Comparison of ENCODE assay signal across 19 mouse cellular contexts in the genomic region with DNA sequence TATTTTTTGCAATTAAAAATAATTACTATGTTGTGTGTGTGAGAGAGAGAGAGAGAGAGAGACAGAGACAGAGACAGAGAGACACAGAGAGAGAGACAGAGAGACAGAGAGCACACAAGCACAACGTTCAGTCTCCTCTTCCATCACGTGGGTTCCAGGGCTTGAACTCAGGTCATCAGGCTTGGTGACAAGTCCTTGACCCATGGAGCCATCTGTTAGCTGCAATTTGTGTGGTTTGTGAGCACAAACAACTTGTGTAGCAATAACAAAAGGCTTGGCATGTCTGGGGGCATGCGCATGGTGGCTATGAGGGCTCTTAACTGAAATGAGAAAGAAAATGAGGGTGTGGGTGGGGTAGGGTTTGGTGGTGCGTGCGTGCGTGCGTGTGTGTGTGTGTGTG. TPM values are rescaled to one million over a fixed set of nuclear protein-coding genes. Genes with fewer than 3 reads are reported as not detected.
DNase-seq lines count a peak whose midpoint lies in the region; ATAC-seq lines count a peak whose summit lies in the region.
"Had no signal": no experiment of that assay in that cellular context is flagged by ENCODE, and none has a peak within 500 bp of the region (broad histone marks: within the 10 kb centered on the region; RNA-seq: fewer than 3 reads in every experiment).

No protein-coding gene starts in this region.

- peak overlapping the region; percentile 74; the same call in 1 of the 2 replicates for H3K27ac ChIP-seq in heart, embryonic 10.5 days
- 0 out of 2 replicates have a peak overlapping the region, but pooled peaks have one; percentile 46 for H3K27ac ChIP-seq in midbrain, embryonic 10.5 days (replicated peaks)
- no peak overlapping the region for H3K27ac ChIP-seq in midbrain, embryonic 11.5 days (ENCODE audit: low read depth, low read length)
- H3K27ac ChIP-seq in limb, embryonic 11.5 days (replicated peaks; ENCODE audit: low read depth, low read length): peak overlapping the region; percentile 96
- H3K27ac ChIP-seq in stomach, embryonic 16.5 days (ENCODE audit: low read length): peak overlapping the region; percentile 80
- H3K27ac ChIP-seq: hindbrain, embryonic 13.5 days; layer of hippocampus, adult 2 months; midbrain, embryonic 12.5 days had no signal

- peaks cover 40% of the 10 kb centered on the region for H3K4me1 ChIP-seq in heart, embryonic 10.5 days
- peaks cover 48% of the 10 kb centered on the region for H3K4me1 ChIP-seq in midbrain, embryonic 10.5 days
- peaks cover 4% of the 10 kb centered on the region for H3K4me1 ChIP-seq in midbrain, embryonic 11.5 days (ENCODE audit: control insufficient read depth, insufficient read depth, low read length)
- peaks cover 51% of the 10 kb centered on the region for H3K4me1 ChIP-seq in limb, embryonic 11.5 days (ENCODE audit: control insufficient read depth, insufficient read depth, low read length)
- peaks cover 37% of the 10 kb centered on the region for H3K4me1 ChIP-seq in stomach, embryonic 16.5 days (ENCODE audit: control insufficient read depth, insufficient read depth, low read length)
- H3K4me1 ChIP-seq: hindbrain, embryonic 13.5 days had no signal

- H3K9ac ChIP-seq in midbrain, embryonic 11.5 days (ENCODE audit: low read length): no peak overlapping the region
- no peak overlapping the region for H3K9ac ChIP-seq in limb, embryonic 11.5 days (ENCODE audit: low read length)
- no peak overlapping the region for H3K9ac ChIP-seq in stomach, embryonic 16.5 days (ENCODE audit: low read length)
- H3K9ac ChIP-seq: heart, embryonic 13.5 days; hindbrain, embryonic 13.5 days; midbrain, embryonic 12.5 days had no signal

- no peaks in the 10 kb centered on the region for H3K27me3 ChIP-seq in heart, embryonic 10.5 days (ENCODE audit: insufficient read depth, poor library complexity, severe bottlenecking)
- H3K27me3 ChIP-seq in midbrain, embryonic 10.5 days (ENCODE audit: low read depth, poor library complexity, severe bottlenecking): peaks cover 17% of the 10 kb centered on the region; the same call in 1 of the 2 replicates
- H3K27me3 ChIP-seq in midbrain, embryonic 11.5 days (ENCODE audit: control insufficient read depth, insufficient read depth, low read length): no peaks in the 10 kb centered on the region
- H3K27me3 ChIP-seq in limb, embryonic 11.5 days (ENCODE audit: control insufficient read depth, insufficient read depth, low read length): no peaks in the 10 kb centered on the region
- no peaks in the 10 kb centered on the region for H3K27me3 ChIP-seq in stomach, embryonic 16.5 days (ENCODE audit: control insufficient read depth, insufficient read depth, low read length)
- H3K27me3 ChIP-seq: heart, embryonic 13.5 days had no signal

- DNase-seq in heart, embryonic 10.5 days (ENCODE audit: low spot score): no peak
- DNase-seq in heart, postnatal 36 days: no peak
- no peak for DNase-seq in midbrain, embryonic 10.5 days (ENCODE audit: low spot score)
- no peak for DNase-seq in midbrain, embryonic 11.5 days (ENCODE audit: low spot score, missing footprints)
- DNase-seq in limb, embryonic 11.5 days (ENCODE audit: low spot score): no peak
- DNase-seq in natural killer cell, adult 2 months (ENCODE audit: low spot score in 2 of 2): no peak
- DNase-seq: adrenal gland, adult 8-10 months; cerebellum, adult 9-11 months; gastrocnemius, postnatal 36 days; kidney, adult 8-10 months; lung, adult 2 months; right cerebral cortex, postnatal 25 days had no signal

- H3K36me3 ChIP-seq in heart, embryonic 10.5 days: no peaks in the 10 kb centered on the region
- H3K36me3 ChIP-seq in midbrain, embryonic 10.5 days: no peaks in the 10 kb centered on the region
- no peaks in the 10 kb centered on the region for H3K36me3 ChIP-seq in midbrain, embryonic 11.5 days (ENCODE audit: control insufficient read depth, insufficient read depth, low read length)
- H3K36me3 ChIP-seq in limb, embryonic 11.5 days (ENCODE audit: control insufficient read depth, insufficient read depth, low read length): no peaks in the 10 kb centered on the region
- no peaks in the 10 kb centered on the region for H3K36me3 ChIP-seq in stomach, embryonic 16.5 days (ENCODE audit: control insufficient read depth, insufficient read depth, low read length)
- H3K36me3 ChIP-seq: heart, embryonic 13.5 days; hindbrain, embryonic 13.5 days; midbrain, embryonic 12.5 days had no signal

- WGBS in heart, embryonic 10.5 days: 88% methylated on average over 7 of the region's 7 CpGs
- WGBS in midbrain, embryonic 10.5 days: 92% methylated on average over 7 of the region's 7 CpGs
- 87% methylated on average over 7 of the region's 7 CpGs for WGBS in midbrain, embryonic 11.5 days
- 74% methylated on average over 7 of the region's 7 CpGs for WGBS in limb, embryonic 11.5 days
- 74% methylated on average over 7 of the region's 7 CpGs for WGBS in stomach, embryonic 16.5 days

- no peaks in the 10 kb centered on the region for H3K9me3 ChIP-seq in heart, embryonic 10.5 days
- no peaks in the 10 kb centered on the region for H3K9me3 ChIP-seq in midbrain, embryonic 10.5 days (replicated peaks)
- no peaks in the 10 kb centered on the region for H3K9me3 ChIP-seq in midbrain, embryonic 11.5 days (ENCODE audit: control insufficient read depth, low read length)
- no peaks in the 10 kb centered on the region for H3K9me3 ChIP-seq in limb, embryonic 11.5 days (ENCODE audit: control insufficient read depth, low read length)
- H3K9me3 ChIP-seq in stomach, embryonic 16.5 days (replicated peaks; ENCODE audit: control insufficient read depth, low read length): no peaks in the 10 kb centered on the region
- H3K9me3 ChIP-seq: heart, embryonic 13.5 days; hindbrain, embryonic 13.5 days; midbrain, embryonic 12.5 days had no signal

- ATAC-seq in midbrain, embryonic 11.5 days (ENCODE audit: low FRiP score): no peak
- ATAC-seq in limb, embryonic 11.5 days (ENCODE audit: insufficient number of reproducible peaks, low FRiP score, low TSS enrichment, low read depth): no peak
- no peak for ATAC-seq in stomach, embryonic 16.5 days (ENCODE audit: insufficient read depth, low FRiP score)
- ATAC-seq in erythroblast, adult 5-6 weeks (replicated peaks; ENCODE audit: low FRiP score, poor library complexity, severe bottlenecking): no peak

- H3K4me3 ChIP-seq in heart, embryonic 10.5 days: no peak overlapping the region
- H3K4me3 ChIP-seq in midbrain, embryonic 10.5 days: no peak overlapping the region
- no peak overlapping the region for H3K4me3 ChIP-seq in midbrain, embryonic 11.5 days (ENCODE audit: low read depth, low read length)
- H3K4me3 ChIP-seq in limb, embryonic 11.5 days (ENCODE audit: low read depth, low read length): no peak overlapping the region
- no peak overlapping the region for H3K4me3 ChIP-seq in stomach, embryonic 16.5 days (replicated peaks; ENCODE audit: low read length)
- H3K4me3 ChIP-seq: erythroblast, embryonic 14.5 days; heart, embryonic 13.5 days; hindbrain, embryonic 13.5 days; layer of hippocampus, adult 2 months; midbrain, embryonic 12.5 days had no signal

- intact Hi-C loops in heart, postnatal 36 days (cut with DNase I): no loop called here

- no peak overlapping the region for H3K4me2 ChIP-seq in midbrain, embryonic 11.5 days
- no peak overlapping the region for H3K4me2 ChIP-seq in limb, embryonic 11.5 days (ENCODE audit: low read depth, severe bottlenecking)
- H3K4me2 ChIP-seq in stomach, embryonic 16.5 days (ENCODE audit: low read depth, low read length): no peak overlapping the region
- H3K4me2 ChIP-seq: heart, embryonic 13.5 days; hindbrain, embryonic 13.5 days; midbrain, embryonic 12.5 days had no signal

RNA-seq across cellular contexts. Expression of a gene that starts 20.9 kb away (rescaled TPM):
- 31.1 and 39.8 TPM in 2 replicates for polyA plus RNA-seq in heart, embryonic 10.5 days (2016; fragmentation: Nextera tagmentation; extraction: Ambion mirVana)
- 1 to 10 TPM; 8.2 to 8.9 TPM for total RNA-seq in heart, postnatal 36 days (2021)
- 32.0 and 36.5 TPM in 2 replicates for polyA plus RNA-seq in midbrain, embryonic 10.5 days (2016; fragmentation: Nextera tagmentation; extraction: Ambion mirVana)
- 26.4 and 28.6 TPM in 2 replicates for polyA plus RNA-seq in midbrain, embryonic 11.5 days (2014; fragmentation: Nextera tagmentation; extraction: Ambion mirVana)
- 96.4 and 108 TPM in 2 replicates for polyA plus RNA-seq in limb, embryonic 11.5 days (2014; fragmentation: Nextera tagmentation; extraction: Ambion mirVana)
- 31.4 and 36.2 TPM in 2 replicates for polyA plus RNA-seq in stomach, embryonic 16.5 days (2015; fragmentation: Nextera tagmentation; extraction: Ambion mirVana)
- total RNA-seq in erythroblast, adult 5-6 weeks (2015; ENCODE audit: low replicate concordance): 2.1 and 21.7 TPM in 2 replicates
- total RNA-seq in erythroblast, adult 5-6 weeks (2017; ENCODE audit: low replicate concordance): 1.8 and 3.7 TPM in 2 replicates

RNA-seq across cellular contexts. Expression of a gene that starts 50.0 kb away (rescaled TPM):
- polyA plus RNA-seq in heart, embryonic 10.5 days (2016; fragmentation: Nextera tagmentation; extraction: Ambion mirVana): 0.30 and 0.88 TPM in 2 replicates
- under 1 TPM in 1 of 2 experiments, not detected in 1; 0.11 TPM for total RNA-seq in heart, postnatal 36 days (2021)
- 0.94 and 0.98 TPM in 2 replicates for polyA plus RNA-seq in midbrain, embryonic 10.5 days (2016; fragmentation: Nextera tagmentation; extraction: Ambion mirVana)
- polyA plus RNA-seq in midbrain, embryonic 11.5 days (2014; fragmentation: Nextera tagmentation; extraction: Ambion mirVana): 0.57 and 0.75 TPM in 2 replicates
- 4.9 and 6.0 TPM in 2 replicates for polyA plus RNA-seq in limb, embryonic 11.5 days (2014; fragmentation: Nextera tagmentation; extraction: Ambion mirVana)
- polyA plus RNA-seq in stomach, embryonic 16.5 days (2015; fragmentation: Nextera tagmentation; extraction: Ambion mirVana): 54.1 and 69.6 TPM in 2 replicates
- not detected in 2 replicates for total RNA-seq in erythroblast, adult 5-6 weeks (2015; ENCODE audit: low replicate concordance)
- total RNA-seq in erythroblast, adult 5-6 weeks (2017; ENCODE audit: low replicate concordance): 0.60 TPM in 1 of 2 replicates, not detected in the other
- polyA plus RNA-seq: erythroblast, embryonic 14.5 days; hindbrain, embryonic 13.5 days had no signal

RNA-seq across cellular contexts. Expression of a gene that starts 50.5 kb away (rescaled TPM):
- 0.10 TPM in 1 of 2 replicates, not detected in the other for polyA plus RNA-seq in heart, embryonic 10.5 days (2016; fragmentation: Nextera tagmentation; extraction: Ambion mirVana)
- total RNA-seq in heart, postnatal 36 days (2021): under 1 TPM; 0.14 to 0.27 TPM
- polyA plus RNA-seq in midbrain, embryonic 10.5 days (2016; fragmentation: Nextera tagmentation; extraction: Ambion mirVana): not detected in 2 replicates
- polyA plus RNA-seq in midbrain, embryonic 11.5 days (2014; fragmentation: Nextera tagmentation; extraction: Ambion mirVana): not detected in 2 replicates
- not detected in 2 replicates for polyA plus RNA-seq in limb, embryonic 11.5 days (2014; fragmentation: Nextera tagmentation; extraction: Ambion mirVana)
- 0.97 and 0.98 TPM in 2 replicates for polyA plus RNA-seq in stomach, embryonic 16.5 days (2015; fragmentation: Nextera tagmentation; extraction: Ambion mirVana)
- total RNA-seq in erythroblast, adult 5-6 weeks (2015; ENCODE audit: low replicate concordance): not detected in 2 replicates
- not detected in 2 replicates for total RNA-seq in erythroblast, adult 5-6 weeks (2017; ENCODE audit: low replicate concordance)
- total RNA-seq: gastrocnemius, postnatal 36 days had no signal
- polyA plus RNA-seq: erythroblast, embryonic 14.5 days; heart, embryonic 13.5 days; hindbrain, embryonic 13.5 days; midbrain, embryonic 12.5 days had no signal
